Mouse (Mus musculus) midbrain, embryonic 15.5 days (tissue): ENCODE measurements around the gene Pcdh19. TPM values are rescaled to one million over a fixed set of nuclear protein-coding genes. Genes with fewer than 3 reads are reported as not detected.

ENCODE experiments used
- ATAC-seq: fragments of 200-750 bp; cut with Nextera tagmentation; replicated peaks from 2 replicates; pipeline ENCODE4 v1.8.0; 2017; ENCODE audit warnings: moderate TSS enrichment
- H3K27ac ChIP-seq: fragments of 300-500 bp; sonication (generic); 2 replicates; pipeline ENCODE4 v1.5.1; 2015; ENCODE audit warnings: mild to moderate bottlenecking, inconsistent platforms
- H3K27me3 ChIP-seq: fragments of 300-500 bp; sonication (generic); replicated peaks from 2 replicates; pipeline ENCODE4 v1.6.1; 2015; ENCODE audit warnings: inconsistent platforms
- H3K36me3 ChIP-seq: fragments of 300-500 bp; sonication (generic); replicated peaks from 2 replicates; pipeline ENCODE4 v1.6.1; 2015; ENCODE audit warnings: inconsistent platforms
- H3K4me1 ChIP-seq: fragments of 300-500 bp; sonication (generic); 2 replicates; pipeline ENCODE4 v1.6.1; 2015; ENCODE audit warnings: inconsistent platforms
- H3K4me2 ChIP-seq: fragments of 300-500 bp; sonication (generic); 2 replicates; pipeline ENCODE4 v1.6.1; 2015; ENCODE audit warnings: inconsistent platforms, mild to moderate bottlenecking, moderate library complexity
- H3K4me3 ChIP-seq: fragments of 300-500 bp; sonication (generic); 2 replicates; pipeline ENCODE4 v1.5.1; 2015; ENCODE audit warnings: mild to moderate bottlenecking, inconsistent platforms
- H3K9ac ChIP-seq: fragments of 300-500 bp; sonication (generic); 2 replicates; pipeline ENCODE4 v1.6.1; 2015; ENCODE audit warnings: mild to moderate bottlenecking, inconsistent platforms
- H3K9me3 ChIP-seq: fragments of 300-500 bp; sonication (generic); 2 replicates; pipeline ENCODE4 v1.6.1; 2016; ENCODE audit warnings: inconsistent platforms
- WGBS: fragments of 180-500 bp; shearing (Covaris S2); methylation state at CpG from one replicate; pipeline ENCODE4 v1.1.7; 2015; ENCODE audit warnings: mixed read lengths; 5-methylcytosine and 5-hydroxymethylcytosine counted together
- polyA plus RNA-seq: library from polyadenylated mRNA; unstranded; fragments of >200 nt; fragmentation: Nextera tagmentation; extraction: Ambion mirVana; gene quantifications from 2 replicates; pipeline ENCODE4 v1.2.1, GENCODE M21; 2015

Pcdh19 gene
- polyA plus RNA-seq, 1 experiment from 2014 or later, result 25.1 TPM

GRCm38 (mm10) chrX:133655196-133655595 is 33.6 kb downstream of the Pcdh19 start:
- WGBS, result 69% methylated on average over 4 of the region's 4 CpGs
- Histone ChIP-seq H3K27ac (no peak overlapping the region), H3K27me3 (0 out of 2 replicates have a peak, but pooled peaks cover 2% of the 10 kb centered on the region), H3K9me3 (no peaks in the 10 kb centered on the region), H3K9ac (no peak overlapping the region), H3K4me1 (peaks cover 7% of the 10 kb centered on the region; the same call in 1 of the 2 replicates), H3K4me3 (no peak overlapping the region), H3K36me3 (no peaks in the 10 kb centered on the region), H3K4me2 (no peak overlapping the region)
- ATAC-seq, result no peak

GRCm38 (mm10) chrX:133653071-133653470 is 35.7 kb downstream of the Pcdh19 start:
- ATAC-seq, result no peak
- 58% methylated on average over 3 of the region's 3 CpGs for WGBS
- no peak overlapping the region for H3K27ac ChIP-seq

GRCm38 (mm10) chrX:133650379-133650778 is 38.4 kb downstream of the Pcdh19 start:
- WGBS, result 82% methylated on average over 3 of the region's 3 CpGs
- 0 out of 2 replicates have a peak, but pooled peaks cover 2% of the 10 kb centered on the region for H3K27me3 ChIP-seq
- no peaks in the 10 kb centered on the region for H3K9me3 ChIP-seq
- no peak for ATAC-seq
- no peak overlapping the region for H3K9ac ChIP-seq
- no peak overlapping the region for H3K4me2 ChIP-seq
- H3K4me3 ChIP-seq, result no peak overlapping the region
- no peaks in the 10 kb centered on the region for H3K4me1 ChIP-seq
- H3K36me3 ChIP-seq, result no peaks in the 10 kb centered on the region
- no peak overlapping the region for H3K27ac ChIP-seq

More at GRCm38 (mm10) chrX:133653071-133653470, 35.7 kb downstream of the Pcdh19 start:
- Histone ChIP-seq H3K36me3 (no peaks in the 10 kb centered on the region), H3K27me3 (0 out of 2 replicates have a peak, but pooled peaks cover 2% of the 10 kb centered on the region), H3K9me3 (no peaks in the 10 kb centered on the region), H3K4me2 (no peak overlapping the region), H3K4me1 (peaks cover 7% of the 10 kb centered on the region; the same call in 1 of the 2 replicates), H3K4me3 (no peak overlapping the region), H3K9ac (no peak overlapping the region)

- H3K4me2 ChIP-seq, result no peak overlapping the region
- H3K4me3 ChIP-seq, result no peak overlapping the region
- WGBS, result 55% methylated on average over 2 of the region's 2 CpGs
- H3K4me1 ChIP-seq, result no peaks in the 10 kb centered on the region
- no peak overlapping the region for H3K27ac ChIP-seq
- no peaks in the 10 kb centered on the region for H3K9me3 ChIP-seq
- ATAC-seq, result no peak
- no peak overlapping the region for H3K9ac ChIP-seq
- H3K36me3 ChIP-seq, result no peaks in the 10 kb centered on the region
- 0 out of 2 replicates have a peak, but pooled peaks cover 2% of the 10 kb centered on the region for H3K27me3 ChIP-seq
Observed at GRCm38 (mm10) chrX:133647809-133648208, 41.0 kb downstream of the Pcdh19 start.

GRCm38 (mm10) chrX:133639445-133639844 is 49.3 kb downstream of the Pcdh19 start:
- Histone ChIP-seq H3K4me1 (no peaks in the 10 kb centered on the region), H3K36me3 (no peaks in the 10 kb centered on the region), H3K27ac (no peak overlapping the region), H3K4me2 (no peak overlapping the region), H3K9ac (no peak overlapping the region), H3K9me3 (no peaks in the 10 kb centered on the region), H3K27me3 (no peaks in the 10 kb centered on the region), H3K4me3 (no peak overlapping the region)
- no peak for ATAC-seq

GRCm38 (mm10) chrX:133629538-133629937 is 59.2 kb downstream of the Pcdh19 start:
- Histone ChIP-seq H3K27me3 (no peaks in the 10 kb centered on the region), H3K9me3 (no peaks in the 10 kb centered on the region), H3K27ac (no peak overlapping the region), H3K4me1 (no peaks in the 10 kb centered on the region), H3K36me3 (no peaks in the 10 kb centered on the region), H3K9ac (no peak overlapping the region), H3K4me3 (no peak overlapping the region), H3K4me2 (no peak overlapping the region)
- WGBS, result 82% methylated on average over 8 of the region's 8 CpGs
- no peak for ATAC-seq

- Histone ChIP-seq H3K9ac (no peak overlapping the region), H3K4me1 (no peaks in the 10 kb centered on the region), H3K27ac (no peak overlapping the region), H3K4me3 (no peak overlapping the region), H3K4me2 (no peak overlapping the region), H3K9me3 (no peaks in the 10 kb centered on the region), H3K27me3 (no peaks in the 10 kb centered on the region), H3K36me3 (no peaks in the 10 kb centered on the region)
- no peak for ATAC-seq
- WGBS, result 54% methylated on average over 1 of the region's 1 CpGs
Observed at GRCm38 (mm10) chrX:133618222-133618621, 70.6 kb downstream of the Pcdh19 start.

- Histone ChIP-seq H3K9me3 (no peaks in the 10 kb centered on the region), H3K36me3 (no peaks in the 10 kb centered on the region), H3K4me3 (no peak overlapping the region), H3K4me1 (no peaks in the 10 kb centered on the region), H3K27me3 (peaks cover 4% of the 10 kb centered on the region), H3K4me2 (no peak overlapping the region), H3K9ac (no peak overlapping the region), H3K27ac (no peak overlapping the region)
- WGBS, result 70% methylated on average over 4 of the region's 4 CpGs
- no peak for ATAC-seq
Observed at GRCm38 (mm10) chrX:133605828-133606227, 83.0 kb downstream of the Pcdh19 start.

GRCm38 (mm10) chrX:133604272-133604671 is 84.5 kb downstream of the Pcdh19 start:
- Histone ChIP-seq H3K27me3 (peaks cover 4% of the 10 kb centered on the region), H3K9me3 (no peaks in the 10 kb centered on the region), H3K4me3 (no peak overlapping the region), H3K36me3 (no peaks in the 10 kb centered on the region), H3K27ac (no peak overlapping the region), H3K4me2 (no peak overlapping the region), H3K9ac (no peak overlapping the region), H3K4me1 (no peaks in the 10 kb centered on the region)
- WGBS, result 56% methylated on average over 4 of the region's 4 CpGs
- ATAC-seq, result no peak

GRCm38 (mm10) chrX:133602068-133602467 is 86.7 kb downstream of the Pcdh19 start:
- no peak overlapping the region for H3K4me3 ChIP-seq
- no peak overlapping the region for H3K27ac ChIP-seq
- no peak overlapping the region for H3K4me2 ChIP-seq
- no peaks in the 10 kb centered on the region for H3K36me3 ChIP-seq
- no peaks in the 10 kb centered on the region for H3K9me3 ChIP-seq
- peaks cover 4% of the 10 kb centered on the region; the same call in 1 of the 2 replicates for H3K27me3 ChIP-seq
- no peaks in the 10 kb centered on the region for H3K4me1 ChIP-seq
- 72% methylated on average over 2 of the region's 2 CpGs for WGBS
- H3K9ac ChIP-seq, result no peak overlapping the region
- no peak for ATAC-seq

GRCm38 (mm10) chrX:133601658-133602057 is 87.1 kb downstream of the Pcdh19 start:
- Histone ChIP-seq H3K4me1 (no peaks in the 10 kb centered on the region), H3K27ac (no peak overlapping the region), H3K36me3 (no peaks in the 10 kb centered on the region), H3K9me3 (no peaks in the 10 kb centered on the region), H3K4me2 (no peak overlapping the region), H3K27me3 (peaks cover 4% of the 10 kb centered on the region; the same call in 1 of the 2 replicates), H3K4me3 (no peak overlapping the region), H3K9ac (no peak overlapping the region)
- no peak for ATAC-seq
- WGBS, result 61% methylated on average over 1 of the region's 1 CpGs

- H3K9ac ChIP-seq, result no peak overlapping the region
- no peak overlapping the region for H3K4me2 ChIP-seq
- no peaks in the 10 kb centered on the region for H3K4me1 ChIP-seq
- WGBS, result 62% methylated on average over 2 of the region's 2 CpGs
- peaks cover 4% of the 10 kb centered on the region; the same call in 1 of the 2 replicates for H3K27me3 ChIP-seq
- H3K36me3 ChIP-seq, result no peaks in the 10 kb centered on the region
- no peak overlapping the region for H3K4me3 ChIP-seq
- H3K27ac ChIP-seq, result no peak overlapping the region
- no peaks in the 10 kb centered on the region for H3K9me3 ChIP-seq
- ATAC-seq, result no peak
Observed at GRCm38 (mm10) chrX:133601195-133601594, 87.6 kb downstream of the Pcdh19 start.

GRCm38 (mm10) chrX:133575601-133576382 is 113.0 kb downstream of the Pcdh19 start:
- no peak for ATAC-seq
- 47% methylated on average over 4 of the region's 4 CpGs for WGBS

More at GRCm38 (mm10) chrX:133575601-133576382, 113.0 kb downstream of the Pcdh19 start:
- Histone ChIP-seq H3K4me3 (no peak overlapping the region), H3K9ac (no peak overlapping the region), H3K4me2 (no peak overlapping the region), H3K27ac (no peak overlapping the region), H3K27me3 (no peaks in the 10 kb centered on the region), H3K4me1 (no peaks in the 10 kb centered on the region), H3K36me3 (no peaks in the 10 kb centered on the region), H3K9me3 (no peaks in the 10 kb centered on the region)
